Mouse (Mus musculus): ENCODE results near the gene D630045J12Rik.

Gene D630045J12Rik

GRCm38 (mm10) chr6:38103775-38104174 lies 150.0 kb downstream of the D630045J12Rik start:
- no peak for DNase-seq (ENCODE audit: extremely low read depth, insufficient read length, low spot score)

- no peak for DNase-seq (ENCODE audit: extremely low read depth, insufficient read length, low spot score)
Observed at GRCm38 (mm10) chr6:38102216-38102795, 151.5 kb downstream of the D630045J12Rik start.

GRCm38 (mm10) chr6:38096961-38097370 lies 156.8 kb downstream of the D630045J12Rik start:
- peak; percentile 16 for DNase-seq (ENCODE audit: extremely low read depth, insufficient read length, low spot score)

- no peak for DNase-seq (ENCODE audit: extremely low read depth, insufficient read length, low spot score)
Observed at GRCm38 (mm10) chr6:38094701-38095100, 159.1 kb downstream of the D630045J12Rik start.

GRCm38 (mm10) chr6:38092539-38092938 lies 161.3 kb downstream of the D630045J12Rik start:
- peak; percentile 38 for DNase-seq (ENCODE audit: extremely low read depth, insufficient read length, low spot score)

GRCm38 (mm10) chr6:38087242-38088026 lies 166.4 kb downstream of the D630045J12Rik start:
- DNase-seq (ENCODE audit: extremely low read depth, insufficient read length, low spot score), result no peak

GRCm38 (mm10) chr6:38083204-38083603 lies 170.6 kb downstream of the D630045J12Rik start:
- no peak for DNase-seq (ENCODE audit: extremely low read depth, insufficient read length, low spot score)

- peak; percentile 59 for DNase-seq (ENCODE audit: extremely low read depth, insufficient read length, low spot score)
Observed at GRCm38 (mm10) chr6:38081727-38082341, 172.0 kb downstream of the D630045J12Rik start.

- no peak for DNase-seq (ENCODE audit: extremely low read depth, insufficient read length, low spot score)
Observed at GRCm38 (mm10) chr6:38080364-38080763, 173.4 kb downstream of the D630045J12Rik start.

- no peak for DNase-seq (ENCODE audit: extremely low read depth, insufficient read length, low spot score)
Observed at GRCm38 (mm10) chr6:38073592-38073991, 180.2 kb downstream of the D630045J12Rik start.

Data from 3134 (cell line).